Mouse (Mus musculus) heart, adult 2 months (tissue): ENCODE data around the gene Cdh4.

ENCODE experiments used
- CTCF ChIP-seq: fragments of 200-600 bp; IDR thresholded peaks from 2 replicates; pipeline ENCODE4 v1.8.1; 2022; ENCODE audit warnings: antibody characterized with exemption, mild to moderate bottlenecking, moderate library complexity
- EP300 ChIP-seq: fragments of 200-500 bp; IDR thresholded peaks from 2 replicates; pipeline ENCODE4 v1.6.1; 2011; ENCODE audit warnings: low read depth, low read length, control low read depth; ENCODE audit not compliant: insufficient read depth
- POLR2A ChIP-seq: fragments of 200-500 bp; IDR thresholded peaks from 2 replicates; pipeline ENCODE4 v1.6.1; 2011; ENCODE audit warnings: mild to moderate bottlenecking, low read depth, low read length, control low read depth; ENCODE audit not compliant: insufficient read depth

DNA sequence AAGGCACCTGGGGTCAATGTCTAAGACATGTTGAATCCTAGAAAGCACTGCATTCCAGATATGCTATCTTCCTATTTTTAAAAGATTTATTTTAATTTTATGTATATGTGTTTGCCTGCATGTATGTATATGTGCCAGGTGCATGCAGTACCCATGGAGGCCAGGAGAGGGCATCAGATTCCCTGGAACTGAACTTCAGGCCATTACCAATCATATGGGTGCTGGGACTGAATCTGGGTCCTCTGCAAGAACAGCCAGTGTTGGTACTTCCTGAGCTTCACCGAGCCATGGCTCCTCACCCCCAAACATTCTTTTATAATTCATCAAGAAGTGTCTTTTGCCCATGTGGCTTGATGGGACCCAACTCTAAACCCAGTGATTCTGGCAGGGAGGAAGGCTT is 6.8 kb downstream of the Cdh4 start:
- TF ChIP-seq POLR2A (no peak), CTCF (peak; percentile 31), EP300 (no peak)
